Mouse (Mus musculus): ENCODE results near the gene Cd200r1.

DNA sequence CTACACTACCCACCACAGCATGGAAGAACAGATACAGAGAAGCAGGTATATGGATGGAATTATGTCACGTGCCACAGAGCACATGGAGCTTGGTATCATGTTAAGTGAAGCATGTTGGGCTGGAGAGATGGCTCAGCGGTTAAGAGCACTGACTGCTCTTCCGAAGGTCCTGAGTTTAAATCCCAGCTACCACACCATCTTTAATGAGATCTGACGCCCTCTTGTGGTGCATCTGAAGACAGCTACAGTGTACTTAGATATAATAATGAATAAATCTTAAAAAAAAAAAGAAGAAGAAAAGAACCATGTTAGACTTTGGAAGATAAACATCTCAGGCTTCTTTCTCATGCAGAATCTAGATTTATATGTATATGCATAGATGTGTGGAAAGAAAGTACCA is 15.2 kb downstream of the Cd200r1 start:
- TF ChIP-seq POLR2A (IDR thresholded peaks at IDR 0.05; ENCODE audit: borderline replicate concordance, extremely low read depth, insufficient read depth, insufficient read length, poor library complexity, severe bottlenecking): no peak
- TF ChIP-seq CTCF (IDR thresholded peaks at IDR 0.05; ENCODE audit: borderline replicate concordance, extremely low read depth, insufficient read depth, insufficient read length): no peak
